22 mouse cellular contexts compared by ENCODE assay signal in the genomic region with DNA sequence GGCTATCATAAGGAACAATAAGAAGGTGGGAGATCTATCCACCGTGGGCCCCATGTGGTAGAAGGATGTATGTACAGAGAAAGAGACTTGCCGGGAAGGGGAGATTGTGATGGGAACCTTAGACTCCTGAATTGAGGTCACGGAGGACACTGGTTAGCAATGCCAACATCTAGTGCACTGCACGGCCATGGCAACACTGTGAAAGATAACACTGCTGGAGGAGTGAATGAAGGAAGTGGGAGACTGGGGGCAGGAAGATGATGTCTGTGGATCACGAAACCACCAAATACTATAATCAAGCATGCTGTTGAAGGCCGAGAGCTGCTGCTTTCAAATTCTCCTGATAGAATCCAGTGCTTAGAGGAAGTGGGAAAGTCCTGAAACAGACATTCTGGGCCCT.
DNase-seq lines count a peak whose midpoint lies in the region; ATAC-seq lines count a peak whose summit lies in the region.
"Had no signal": no experiment of that assay in that cellular context is flagged by ENCODE, and none has a peak within 500 bp of the region (broad histone marks: within the 10 kb centered on the region; RNA-seq: fewer than 3 reads in every experiment).

No protein-coding gene starts in this region.

- DNase-seq in heart, adult 11 months, result peak; percentile 86
- DNase-seq in heart, adult 8-10 months (ENCODE audit: low spot score), result no peak
- DNase-seq in right cerebral cortex, postnatal 36 days (ENCODE audit: low spot score in 2 of 2), result no peak
- DNase-seq in adrenal gland, adult 18-20 months (ENCODE audit: low spot score in 2 of 2), result no peak
- DNase-seq: adrenal gland, adult 2 months; adrenal gland, postnatal 14 days; B cell, adult 2 months; cerebellum, adult 11-12 months; cerebellum, adult 8-10 months; cerebellum, postnatal 14 days; gastrocnemius, postnatal 10 days; gastrocnemius, postnatal 36 days; heart, adult 18-20 months; heart, postnatal 14 days; heart, postnatal 4 days; kidney, adult 11 months had no signal

- peak; percentile 18; the same call in 1 of the 2 replicates for ATAC-seq in megakaryocyte, adult 5-6 weeks (ENCODE audit: poor library complexity, severe bottlenecking)
- ATAC-seq in megakaryocyte-erythroid progenitor cell, adult 5-6 weeks (replicated peaks; ENCODE audit: low FRiP score, low TSS enrichment, poor library complexity, severe bottlenecking), result peak; percentile 32
- ATAC-seq: forebrain, embryonic 15.5 days; hindbrain, embryonic 16.5 days; intestine, embryonic 15.5 days; Patski had no signal
